Mouse (Mus musculus): ENCODE measurements at regions not wholly inside any gene's neighbourhood (a gene's known extent, or its start where the extent isn't known, plus 50 kb on each side); places are given as distances from the start of the nearest gene placed in this dataset.

DNA sequence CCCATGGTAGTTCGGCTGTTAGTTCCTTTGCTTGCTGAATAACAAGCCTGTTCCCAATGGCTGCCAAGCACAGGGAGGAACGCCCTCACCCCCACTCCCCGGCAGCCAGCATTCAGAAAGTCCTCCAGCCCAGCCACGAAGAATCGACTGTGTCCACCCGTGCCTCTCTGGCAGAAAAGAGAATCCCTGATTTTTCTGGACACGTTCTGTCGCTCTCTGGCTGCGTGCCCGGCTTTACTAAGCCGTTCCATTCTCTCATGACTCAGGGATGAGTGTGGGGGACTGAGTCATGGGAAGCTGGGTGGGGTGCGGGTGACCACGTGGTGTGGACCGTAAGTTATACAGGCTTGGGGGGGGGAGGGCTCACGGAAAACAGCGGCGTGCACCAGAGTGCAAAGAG lies 502.8 kb upstream of the Tbx3 start:
- ATAC-seq (ENCODE audit: insufficient read depth) (no peak), DNase-seq (ENCODE audit: low read depth in 3 of 3, low spot score in 3 of 3) (no peak)
- Histone ChIP-seq H3K4me2 (ENCODE audit: low read depth) (no peak overlapping the region), H3K27me3 (ENCODE audit: control insufficient read depth, insufficient read depth, low read length) (no peaks in the 10 kb centered on the region), H3K9ac (replicated peaks) (no peak overlapping the region), H3K9me3 (ENCODE audit: control insufficient read depth, low read length) (no peaks in the 10 kb centered on the region), H3K4me1 (replicated peaks; ENCODE audit: control insufficient read depth in 2 of 2, insufficient read depth in 2 of 2, low read length in 1 of 2) (no peaks in the 10 kb centered on the region), H3K27ac (no peak overlapping the region), H3K4me3 (ENCODE audit: insufficient read depth in 1 of 2, low read depth in 2 of 2, low read length in 2 of 2) (no peak overlapping the region), H3K36me3 (replicated peaks; ENCODE audit: control insufficient read depth, insufficient read depth, low read depth) (no peaks in the 10 kb centered on the region)
- TF ChIP-seq EP300 (IDR thresholded peaks at IDR 0.05; ENCODE audit: low read depth) (no peak), CTCF (IDR thresholded peaks at IDR 0.05; ENCODE audit: low read depth) (no peak)
- WGBS (ENCODE audit: insufficient replicate concordance): 79% methylated on average over 17 of the region's 17 CpGs

DNA sequence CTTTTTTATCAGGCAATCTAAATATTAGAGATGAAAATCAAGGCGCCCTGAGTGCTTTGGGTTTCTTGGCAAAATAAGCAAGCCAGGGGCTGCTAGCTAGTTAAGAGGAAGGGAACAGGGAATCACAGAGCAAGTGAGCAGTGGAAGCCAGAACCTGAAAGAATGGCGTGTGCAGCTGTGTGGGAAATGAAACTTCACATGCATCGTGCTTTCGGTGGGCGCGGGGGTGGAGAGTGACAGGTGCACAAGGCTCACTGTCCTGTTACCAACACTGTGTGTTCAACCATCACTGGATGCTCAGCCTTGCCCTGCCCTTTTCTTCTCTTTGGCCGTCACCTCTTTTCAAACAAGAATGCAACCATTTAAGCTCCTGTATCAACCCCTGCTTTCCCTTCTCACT lies 501.2 kb upstream of the Tbx3 start:
- Histone ChIP-seq H3K9ac (replicated peaks) (no peak overlapping the region), H3K36me3 (replicated peaks; ENCODE audit: control insufficient read depth, insufficient read depth, low read depth) (no peaks in the 10 kb centered on the region), H3K4me2 (ENCODE audit: low read depth) (no peak overlapping the region), H3K27ac (no peak overlapping the region), H3K4me3 (ENCODE audit: insufficient read depth in 1 of 2, low read depth in 2 of 2, low read length in 2 of 2) (no peak overlapping the region), H3K4me1 (replicated peaks; ENCODE audit: control insufficient read depth in 2 of 2, insufficient read depth in 2 of 2, low read length in 1 of 2) (no peaks in the 10 kb centered on the region), H3K27me3 (ENCODE audit: control insufficient read depth, insufficient read depth, low read length) (no peaks in the 10 kb centered on the region), H3K9me3 (ENCODE audit: control insufficient read depth, low read length) (no peaks in the 10 kb centered on the region)
- TF ChIP-seq EP300 (IDR thresholded peaks at IDR 0.05; ENCODE audit: low read depth) (no peak), CTCF (IDR thresholded peaks at IDR 0.05; ENCODE audit: low read depth) (no peak)
- DNase-seq (ENCODE audit: low read depth in 3 of 3, low spot score in 3 of 3) (no peak), ATAC-seq (ENCODE audit: insufficient read depth) (no peak)
- WGBS (ENCODE audit: insufficient replicate concordance): 80% methylated on average over 7 of the region's 7 CpGs

DNA sequence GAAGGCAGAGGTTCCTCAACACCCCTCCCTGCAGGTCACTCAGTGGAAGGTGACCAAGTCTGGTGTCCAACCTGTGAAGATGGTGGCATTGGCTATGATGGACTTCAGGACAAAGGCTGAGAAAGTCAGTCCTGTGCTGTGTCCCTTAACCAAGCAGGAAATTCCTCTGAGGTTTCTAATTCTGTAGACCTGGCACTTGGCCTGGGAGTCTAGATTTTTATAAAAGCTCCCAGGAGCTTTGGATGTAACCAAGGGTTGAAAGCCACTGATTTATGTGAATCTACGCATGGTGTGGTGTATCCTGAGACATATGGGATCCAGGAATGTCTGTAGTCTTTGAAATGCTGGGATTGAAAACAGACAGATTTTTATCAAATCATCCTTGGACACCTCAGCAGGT lies 498.8 kb upstream of the Tbx3 start:
- no peak overlapping the region for H3K27ac ChIP-seq
- no peak overlapping the region for H3K9ac ChIP-seq (replicated peaks)
- no peak for TF ChIP-seq EP300 (IDR thresholded peaks at IDR 0.05; ENCODE audit: low read depth)
- no peak for TF ChIP-seq CTCF (IDR thresholded peaks at IDR 0.05; ENCODE audit: low read depth)
- no peaks in the 10 kb centered on the region for H3K36me3 ChIP-seq (replicated peaks; ENCODE audit: control insufficient read depth, insufficient read depth, low read depth)
- ATAC-seq (ENCODE audit: insufficient read depth) (no peak), DNase-seq (ENCODE audit: low read depth in 3 of 3, low spot score in 3 of 3) (no peak)
- 47% methylated on average over 1 of the region's 1 CpGs for WGBS (ENCODE audit: insufficient replicate concordance)
- H3K4me1 ChIP-seq (replicated peaks; ENCODE audit: control insufficient read depth in 2 of 2, insufficient read depth in 2 of 2, low read length in 1 of 2): no peaks in the 10 kb centered on the region
- H3K4me3 ChIP-seq (ENCODE audit: insufficient read depth in 1 of 2, low read depth in 2 of 2, low read length in 2 of 2): no peak overlapping the region
- no peaks in the 10 kb centered on the region for H3K27me3 ChIP-seq (ENCODE audit: control insufficient read depth, insufficient read depth, low read length)
- H3K4me2 ChIP-seq (ENCODE audit: low read depth): no peak overlapping the region
- H3K9me3 ChIP-seq (ENCODE audit: control insufficient read depth, low read length): no peaks in the 10 kb centered on the region; the same call in 1 of the 2 replicates

DNA sequence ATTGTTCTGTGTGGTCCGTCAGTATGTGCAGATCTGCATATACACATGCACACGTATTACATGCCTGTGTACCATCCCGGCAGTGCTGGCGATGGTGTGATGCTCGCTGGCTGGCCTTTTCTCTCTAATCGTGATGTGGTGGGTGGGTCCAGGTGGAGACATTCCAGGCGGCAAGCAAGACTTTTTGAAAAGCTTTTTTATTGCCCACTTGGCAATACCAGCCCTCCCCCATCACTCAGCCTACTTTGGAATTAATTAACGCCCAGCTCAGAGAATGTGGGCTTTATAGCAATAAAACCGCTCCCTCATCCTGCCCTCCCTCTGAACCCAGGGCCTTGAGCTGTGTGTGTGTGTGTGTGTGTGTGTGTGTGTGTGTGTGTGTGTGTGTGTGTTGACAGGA lies 491.7 kb upstream of the Tbx3 start:
- no peak overlapping the region for H3K4me3 ChIP-seq (ENCODE audit: insufficient read depth in 1 of 2, low read depth in 2 of 2, low read length in 2 of 2)
- no peaks in the 10 kb centered on the region for H3K36me3 ChIP-seq (replicated peaks; ENCODE audit: control insufficient read depth, insufficient read depth, low read depth)
- H3K4me2 ChIP-seq (ENCODE audit: low read depth): no peak overlapping the region
- ATAC-seq (ENCODE audit: insufficient read depth) (no peak), DNase-seq (ENCODE audit: low read depth in 3 of 3, low spot score in 3 of 3) (no peak)
- no peaks in the 10 kb centered on the region; the same call in 1 of the 2 replicates for H3K9me3 ChIP-seq (ENCODE audit: control insufficient read depth, low read length)
- no peaks in the 10 kb centered on the region for H3K27me3 ChIP-seq (ENCODE audit: control insufficient read depth, insufficient read depth, low read length)
- no peak overlapping the region for H3K27ac ChIP-seq
- WGBS (ENCODE audit: insufficient replicate concordance): 41% methylated on average over 9 of the region's 9 CpGs
- no peak for TF ChIP-seq CTCF (IDR thresholded peaks at IDR 0.05; ENCODE audit: low read depth)
- TF ChIP-seq EP300 (IDR thresholded peaks at IDR 0.05; ENCODE audit: low read depth): no peak
- H3K9ac ChIP-seq (replicated peaks): no peak overlapping the region
- no peaks in the 10 kb centered on the region for H3K4me1 ChIP-seq (replicated peaks; ENCODE audit: control insufficient read depth in 2 of 2, insufficient read depth in 2 of 2, low read length in 1 of 2)

DNA sequence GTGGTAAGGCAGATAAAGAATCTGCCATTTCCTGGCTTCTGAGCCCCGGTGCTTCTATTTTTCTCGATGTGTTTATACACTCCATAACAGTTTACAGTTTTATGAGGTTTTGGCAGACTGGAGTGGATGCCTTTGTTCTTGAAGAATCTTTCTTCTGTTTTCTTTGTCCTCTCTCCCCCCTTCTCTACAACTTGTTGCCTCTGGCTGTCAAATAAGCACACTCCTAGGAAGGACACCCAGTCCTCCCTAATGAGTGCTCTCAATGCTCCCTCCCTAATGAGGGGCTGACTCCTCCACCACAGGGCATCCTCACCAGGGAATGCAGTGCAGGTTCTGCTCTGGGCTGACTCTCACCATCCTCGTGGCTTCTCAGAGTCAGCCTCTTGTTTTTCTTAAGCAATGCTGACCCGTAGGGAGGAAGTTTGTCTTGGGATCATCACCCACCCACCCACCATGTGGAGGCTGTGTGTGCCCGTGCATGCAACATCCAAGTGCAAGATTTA lies 486.9 kb upstream of the Tbx3 start:
- H3K9me3 ChIP-seq (ENCODE audit: control insufficient read depth, low read length): no peaks in the 10 kb centered on the region
- no peaks in the 10 kb centered on the region for H3K27me3 ChIP-seq (ENCODE audit: control insufficient read depth, insufficient read depth, low read length)
- no peak overlapping the region for H3K27ac ChIP-seq
- H3K4me3 ChIP-seq (ENCODE audit: insufficient read depth in 1 of 2, low read depth in 2 of 2, low read length in 2 of 2): no peak overlapping the region
- no peak overlapping the region for H3K4me2 ChIP-seq (ENCODE audit: low read depth)
- ATAC-seq (ENCODE audit: insufficient read depth) (no peak), DNase-seq (ENCODE audit: low read depth in 3 of 3, low spot score in 3 of 3) (no peak)
- no peak overlapping the region for H3K9ac ChIP-seq (replicated peaks)
- no peak for TF ChIP-seq EP300 (IDR thresholded peaks at IDR 0.05; ENCODE audit: low read depth)
- TF ChIP-seq CTCF (IDR thresholded peaks at IDR 0.05; ENCODE audit: low read depth): no peak
- H3K36me3 ChIP-seq (replicated peaks; ENCODE audit: control insufficient read depth, insufficient read depth, low read depth): no peaks in the 10 kb centered on the region
- WGBS (ENCODE audit: insufficient replicate concordance): 37% methylated on average over 5 of the region's 5 CpGs
- H3K4me1 ChIP-seq (replicated peaks; ENCODE audit: control insufficient read depth in 2 of 2, insufficient read depth in 2 of 2, low read length in 1 of 2): no peaks in the 10 kb centered on the region
